Mouse (Mus musculus): ENCODE data around the gene Stra8.

DNA sequence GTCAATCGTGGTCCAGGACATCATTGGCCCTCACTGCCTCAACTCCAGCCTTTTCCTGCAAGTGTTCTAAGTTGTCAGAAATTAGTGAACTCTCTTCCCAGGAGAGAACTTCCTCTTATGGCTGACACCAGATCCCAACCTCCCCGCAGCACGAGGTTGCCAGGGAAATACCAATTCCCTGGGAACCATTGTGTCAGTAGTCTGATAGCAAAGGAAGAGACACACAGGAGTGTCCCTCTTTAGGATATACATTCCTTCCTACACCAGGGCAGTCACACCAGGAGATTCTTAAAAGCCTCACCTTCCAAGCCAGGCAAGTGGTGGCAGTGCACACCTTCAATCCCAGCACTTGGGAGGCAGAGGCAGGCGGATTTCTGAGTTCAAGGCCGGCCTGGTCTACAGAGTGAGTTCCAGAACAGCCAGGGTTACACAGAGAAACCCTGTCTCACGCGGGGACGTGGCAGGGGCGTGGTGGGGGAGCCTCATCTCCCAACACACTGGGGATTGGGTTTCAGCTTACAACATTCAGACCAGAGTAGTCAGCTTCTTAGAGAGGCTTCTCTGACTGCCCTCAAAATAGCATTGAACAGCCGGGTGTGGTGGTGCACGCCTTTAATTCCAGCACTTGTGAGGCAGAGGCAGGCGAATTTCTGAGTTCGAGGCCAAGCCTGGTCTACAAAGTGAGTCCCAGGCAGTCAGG, 6.5 kb upstream of the Stra8 start:
- TF ChIP-seq CTCF (conservative IDR thresholded peaks at IDR 0.05; ENCODE audit: low read length) (no peak), NANOG (IDR thresholded peaks at IDR 0.05; ENCODE audit: borderline replicate concordance, low read length) (no peak)

Data from E14TG2a.4 (cell line).